Mouse (Mus musculus) kidney, postnatal 0 days (tissue): ENCODE measurements around the gene Zfp69. TPM values are rescaled to one million over a fixed set of nuclear protein-coding genes. Genes with fewer than 3 reads are reported as not detected.

Source experiments
- ATAC-seq: fragments of 200-750 bp; cut with Nextera tagmentation; replicated peaks from 2 replicates; pipeline ENCODE4 v1.8.0; 2017; ENCODE audit warnings: low read depth, moderate number of reproducible peaks, moderate TSS enrichment, moderate library complexity; ENCODE audit not compliant: low FRiP score
- DNase-seq: peaks from one replicate; pipeline ENCODE4 v3.0.0-alpha.2; 2016; ENCODE audit warnings: low spot score
- H3K27ac ChIP-seq: fragments of 300-500 bp; sonication (generic); 2 replicates; pipeline ENCODE4 v1.5.1; 2014; ENCODE audit warnings: mild to moderate bottlenecking
- H3K27me3 ChIP-seq: fragments of 300-500 bp; sonication (generic); 2 replicates; pipeline ENCODE4 v1.6.1; 2014; ENCODE audit warnings: low read length, mixed read lengths; ENCODE audit not compliant: insufficient read depth
- H3K36me3 ChIP-seq: fragments of 300-500 bp; sonication (generic); 2 replicates; pipeline ENCODE4 v1.6.1; 2014; ENCODE audit warnings: low read length, mixed read lengths; ENCODE audit not compliant: insufficient read depth
- H3K4me1 ChIP-seq: fragments of 300-500 bp; sonication (generic); replicated peaks from 2 replicates; pipeline ENCODE4 v1.6.1; 2014; ENCODE audit warnings: antibody characterized with exemption, low read length, mixed read lengths; ENCODE audit not compliant: insufficient read depth
- H3K4me2 ChIP-seq: fragments of 300-500 bp; sonication (generic); 2 replicates; pipeline ENCODE4 v1.6.1; 2014; ENCODE audit warnings: mild to moderate bottlenecking, low read length, moderate library complexity, mixed read lengths
- H3K4me3 ChIP-seq: fragments of 300-500 bp; sonication (generic); replicated peaks from 2 replicates; pipeline ENCODE4 v1.5.1; 2014; ENCODE audit warnings: low read depth, low read length
- H3K9ac ChIP-seq: fragments of 300-500 bp; sonication (generic); 2 replicates; pipeline ENCODE4 v1.6.1; 2014; ENCODE audit warnings: low read depth, low read length
- H3K9me3 ChIP-seq: fragments of 300-500 bp; sonication (generic); replicated peaks from 2 replicates; pipeline ENCODE4 v1.6.1; 2016; ENCODE audit warnings: low read length, inconsistent platforms, mixed read lengths
- CTCF ChIP-seq: IDR thresholded peaks from 2 replicates; pipeline ENCODE4 v1.5.1; 2016; ENCODE audit warnings: antibody characterized with exemption, low read depth, mild to moderate bottlenecking, moderate library complexity
- WGBS: fragments of 180-500 bp; shearing (Covaris S2); extraction: QIAGEN DNeasy Blood & Tissue Kit; methylation state at CpG from one replicate; pipeline ENCODE4 v1.1.7; 2014; 5-methylcytosine and 5-hydroxymethylcytosine counted together
- polyA plus RNA-seq: library from polyadenylated mRNA; unstranded; fragments of >200 nt; fragmentation: Nextera tagmentation; extraction: Ambion mirVana; gene quantifications from 2 replicates; pipeline ENCODE4 v1.2.1, GENCODE M21; 2015

Zfp69 gene
- polyA plus RNA-seq, 1 experiment from 2014 or later, result 6.0 TPM

DNA sequence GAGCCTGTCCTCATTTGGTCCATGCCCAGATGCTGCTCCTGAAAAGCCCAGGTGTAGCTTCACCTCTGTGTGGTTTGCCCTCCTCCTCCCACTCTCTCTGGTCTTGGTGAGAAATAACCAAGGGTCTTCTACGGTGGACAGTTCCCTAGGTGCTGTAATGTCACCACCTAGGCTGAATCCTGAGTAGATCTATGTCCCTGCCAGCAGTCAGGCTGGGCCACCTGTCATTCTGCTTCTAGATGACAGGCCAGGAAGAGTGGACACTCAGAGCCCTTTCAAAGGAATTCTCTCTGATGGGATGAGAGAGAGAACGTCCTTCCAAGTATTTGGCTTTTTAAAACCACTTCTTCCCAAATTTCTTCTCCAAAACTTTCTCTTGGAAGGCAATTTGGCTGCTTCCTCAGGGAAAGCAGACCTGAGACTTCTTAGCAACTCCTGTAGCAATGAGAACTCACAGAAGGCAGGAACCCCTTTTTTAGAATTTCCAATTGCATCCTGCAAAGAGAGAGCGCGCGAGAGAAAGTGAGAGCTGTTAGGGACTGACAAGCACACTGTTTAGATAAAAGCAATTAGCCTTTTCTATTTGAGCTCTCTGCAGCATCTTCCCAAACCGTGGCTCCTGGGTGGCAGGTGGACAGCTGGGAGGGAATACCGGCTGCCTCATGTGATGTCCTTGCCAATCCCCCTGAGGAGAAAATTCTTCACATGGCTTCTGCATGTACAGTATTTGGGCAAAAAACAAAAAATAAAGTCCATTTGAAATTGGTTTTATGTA, 55.5 kb downstream of the Zfp69 start:
- Histone ChIP-seq H3K4me1 (no peaks in the 10 kb centered on the region), H3K9me3 (no peaks in the 10 kb centered on the region), H3K9ac (no peak overlapping the region), H3K36me3 (no peaks in the 10 kb centered on the region), H3K27ac (no peak overlapping the region), H3K4me2 (no peak overlapping the region), H3K27me3 (no peaks in the 10 kb centered on the region), H3K4me3 (no peak overlapping the region)
- no peak for ATAC-seq
- no peak for DNase-seq
- 80% methylated on average over 7 of the region's 7 CpGs for WGBS
- TF ChIP-seq CTCF, result no peak

- no peak overlapping the region for H3K4me3 ChIP-seq
These were observed 56.3 kb downstream of the Zfp69 start for GRCm38 (mm10) chr4:120895226-120895625.

GRCm38 (mm10) chr4:120894584-120894983, 56.9 kb downstream of the Zfp69 start:
- TF ChIP-seq CTCF, result peak; percentile 28; the same call in 1 of the 2 replicates
- Histone ChIP-seq H3K36me3 (no peaks in the 10 kb centered on the region), H3K4me3 (no peak overlapping the region), H3K27ac (no peak overlapping the region), H3K9me3 (no peaks in the 10 kb centered on the region), H3K4me2 (no peak overlapping the region), H3K4me1 (no peaks in the 10 kb centered on the region), H3K27me3 (no peaks in the 10 kb centered on the region), H3K9ac (no peak overlapping the region)
- WGBS, result 67% methylated on average over 11 of the region's 11 CpGs
- DNase-seq (peak; percentile 19), ATAC-seq (no peak)

More at GRCm38 (mm10) chr4:120895226-120895625, 56.3 kb downstream of the Zfp69 start:
- Histone ChIP-seq H3K9me3 (no peaks in the 10 kb centered on the region), H3K36me3 (no peaks in the 10 kb centered on the region), H3K4me1 (no peaks in the 10 kb centered on the region), H3K4me2 (no peak overlapping the region), H3K27ac (no peak overlapping the region), H3K27me3 (no peaks in the 10 kb centered on the region), H3K9ac (no peak overlapping the region)
- ATAC-seq, result no peak
- WGBS, result 73% methylated on average over 7 of the region's 7 CpGs
- no peak for DNase-seq
- no peak for TF ChIP-seq CTCF

- Histone ChIP-seq H3K27ac (no peak overlapping the region), H3K9ac (no peak overlapping the region), H3K9me3 (no peaks in the 10 kb centered on the region), H3K4me3 (no peak overlapping the region), H3K36me3 (no peaks in the 10 kb centered on the region), H3K4me1 (no peaks in the 10 kb centered on the region), H3K27me3 (no peaks in the 10 kb centered on the region), H3K4me2 (no peak overlapping the region)
- ATAC-seq (peak; percentile 47), DNase-seq (peak; percentile 25)
- WGBS, result 31% methylated on average over 11 of the region's 11 CpGs
- TF ChIP-seq CTCF, result no peak
These were observed 57.7 kb downstream of the Zfp69 start for GRCm38 (mm10) chr4:120893656-120894401.

- H3K4me1 ChIP-seq, result no peaks in the 10 kb centered on the region
- no peak overlapping the region for H3K9ac ChIP-seq
- no peaks in the 10 kb centered on the region for H3K36me3 ChIP-seq
- no peak overlapping the region for H3K4me3 ChIP-seq
- no peak for ATAC-seq
- WGBS, result 62% methylated on average over 1 of the region's 1 CpGs
- H3K27me3 ChIP-seq, result no peaks in the 10 kb centered on the region
- H3K9me3 ChIP-seq, result no peaks in the 10 kb centered on the region
- H3K4me2 ChIP-seq, result no peak overlapping the region
- no peak for TF ChIP-seq CTCF
- no peak overlapping the region for H3K27ac ChIP-seq
- no peak for DNase-seq
These were observed 59.0 kb downstream of the Zfp69 start for GRCm38 (mm10) chr4:120892516-120892915.

- no peaks in the 10 kb centered on the region for H3K36me3 ChIP-seq
- no peaks in the 10 kb centered on the region for H3K9me3 ChIP-seq
- no peak overlapping the region for H3K27ac ChIP-seq
- H3K4me2 ChIP-seq, result no peak overlapping the region
- no peaks in the 10 kb centered on the region for H3K27me3 ChIP-seq
- H3K4me3 ChIP-seq, result no peak overlapping the region
- TF ChIP-seq CTCF, result no peak
- DNase-seq (no peak), ATAC-seq (no peak)
- H3K4me1 ChIP-seq, result no peaks in the 10 kb centered on the region
- no peak overlapping the region for H3K9ac ChIP-seq
These were observed 59.5 kb downstream of the Zfp69 start for GRCm38 (mm10) chr4:120891960-120892359.
